Mouse (Mus musculus): ENCODE measurements around the gene Ndufaf4. TPM values are rescaled to one million over a fixed set of nuclear protein-coding genes. Genes with fewer than 3 reads are reported as not detected.

Gene Ndufaf4
- total and polyA plus RNA-seq, 3 experiments, result 13.9 to 54.1 (median 46.2) TPM

GRCm38 (mm10) chr4:24915631-24916030 is 17.7 kb downstream of the Ndufaf4 start:
- no peak overlapping the region for H3K4me2 ChIP-seq (ENCODE audit: insufficient read depth, low read depth, poor library complexity, severe bottlenecking)
- DNase-seq (ENCODE audit: extremely low read depth), result no peak
- dilution Hi-C loops (cut with MboI; ENCODE audit: extremely low pct_ligation_motif_present, extremely low pct_unique_long_range_greater_than_20kb, low sequenced_read_pairs) (no loop called here), in situ Hi-C loops (cut with MboI; ENCODE audit: low pct_ligation_motif_present, low pct_unique_long_range_greater_than_20kb, low sequenced_read_pairs) (no loop called here)
- H3K4me3 ChIP-seq (replicated peaks in 1 of 3; ENCODE audit: low read depth in 2 of 3, low read length in 2 of 3, poor library complexity in 1 of 3), result no peak overlapping the region
- H3K9me3 ChIP-seq (replicated peaks; ENCODE audit: low read length), result no peaks in the 10 kb centered on the region
- H3K9ac ChIP-seq (ENCODE audit: insufficient read depth, low read depth), result no peak overlapping the region
- no peak overlapping the region for H3K27ac ChIP-seq (ENCODE audit: insufficient read depth, low read depth)
- H3K79me2 ChIP-seq (replicated peaks; ENCODE audit: control insufficient read depth, extremely low read depth, insufficient read depth, poor library complexity, severe bottlenecking), result no peaks in the 10 kb centered on the region
- H3K4me1 ChIP-seq (ENCODE audit: control insufficient read depth in 1 of 2, insufficient read depth in 2 of 2), result no peaks in the 10 kb centered on the region
- H3K36me3 ChIP-seq (replicated peaks in 1 of 2; ENCODE audit: control insufficient read depth in 1 of 2, insufficient read depth in 1 of 2, low read length in 1 of 2), result no peaks in the 10 kb centered on the region
- H3K27me3 ChIP-seq (replicated peaks), result no peaks in the 10 kb centered on the region
- TF ChIP-seq JUN (IDR thresholded peaks at IDR 0.05; ENCODE audit: insufficient read depth, low read depth, low read length) (no peak), ETS1 (conservative IDR thresholded peaks at IDR 0.05; ENCODE audit: low read depth, low read length) (no peak), USF2 (conservative IDR thresholded peaks at IDR 0.05; ENCODE audit: low read depth, low read length) (no peak), CHD1 (IDR thresholded peaks at IDR 0.05; ENCODE audit: low read depth, low read length) (no peak), MAX (IDR thresholded peaks at IDR 0.05; ENCODE audit: low read length) (no peak), MAFK (IDR thresholded peaks at IDR 0.05; ENCODE audit: insufficient replicate concordance, low read length) (no peak), SIN3A (IDR thresholded peaks at IDR 0.05; ENCODE audit: low read length) (no peak), NELFE (IDR thresholded peaks at IDR 0.05; ENCODE audit: low read depth, low read length) (no peak), RCOR1 (conservative IDR thresholded peaks at IDR 0.05; ENCODE audit: low read depth, low read length) (no peak)

GRCm38 (mm10) chr4:24920006-24920577 is 22.2 kb downstream of the Ndufaf4 start:
- Histone ChIP-seq H3K4me3 (replicated peaks in 1 of 3; ENCODE audit: low read depth in 2 of 3, low read length in 2 of 3, poor library complexity in 1 of 3) (no peak overlapping the region), H3K4me2 (ENCODE audit: insufficient read depth, low read depth, poor library complexity, severe bottlenecking) (no peak overlapping the region), H3K4me1 (ENCODE audit: control insufficient read depth in 1 of 2, insufficient read depth in 2 of 2) (no peaks in the 10 kb centered on the region), H3K79me2 (replicated peaks; ENCODE audit: control insufficient read depth, extremely low read depth, insufficient read depth, poor library complexity, severe bottlenecking) (no peaks in the 10 kb centered on the region), H3K27me3 (replicated peaks) (no peaks in the 10 kb centered on the region), H3K9ac (ENCODE audit: insufficient read depth, low read depth) (no peak overlapping the region), H3K9me3 (replicated peaks; ENCODE audit: low read length) (no peaks in the 10 kb centered on the region), H3K36me3 (replicated peaks in 1 of 2; ENCODE audit: control insufficient read depth in 1 of 2, insufficient read depth in 1 of 2, low read length in 1 of 2) (no peaks in the 10 kb centered on the region), H3K27ac (ENCODE audit: insufficient read depth, low read depth) (no peak overlapping the region)
- no peak for TF ChIP-seq MYC (IDR thresholded peaks at IDR 0.05; ENCODE audit: low read depth, low read length)
- no peak for TF ChIP-seq MXI1 (IDR thresholded peaks at IDR 0.05; ENCODE audit: low read depth, low read length)
- no peak for TF ChIP-seq NRF1 (IDR thresholded peaks at IDR 0.05; ENCODE audit: low read depth, low read length)
- TF ChIP-seq POLR2A (IDR thresholded peaks at IDR 0.05; ENCODE audit: low read depth, low read length), result no peak
- no peak for TF ChIP-seq MAZ (IDR thresholded peaks at IDR 0.05; ENCODE audit: low read depth, low read length)
- TF ChIP-seq CTCF (conservative IDR thresholded peaks at IDR 0.05 in 1 of 2, IDR thresholded peaks at IDR 0.05 in 1 of 2; ENCODE audit: low read depth in 2 of 2, low read length in 2 of 2), result no peak
- TF ChIP-seq PAX5 (IDR thresholded peaks at IDR 0.05; ENCODE audit: low read length), result no peak
- no peak for TF ChIP-seq TBP (conservative IDR thresholded peaks at IDR 0.05; ENCODE audit: low read depth, low read length)
- no peak for TF ChIP-seq ETS1 (conservative IDR thresholded peaks at IDR 0.05; ENCODE audit: low read depth, low read length)
- TF ChIP-seq MAFK (IDR thresholded peaks at IDR 0.05; ENCODE audit: insufficient replicate concordance, low read length), result no peak
- TF ChIP-seq IRF4 (IDR thresholded peaks at IDR 0.05; ENCODE audit: low read depth, low read length), result no peak
- TF ChIP-seq NELFE (IDR thresholded peaks at IDR 0.05; ENCODE audit: low read depth, low read length), result no peak
- TF ChIP-seq ZNF384 (IDR thresholded peaks at IDR 0.05; ENCODE audit: low read depth, low read length), result no peak
- no peak for TF ChIP-seq CHD1 (IDR thresholded peaks at IDR 0.05; ENCODE audit: low read depth, low read length)
- no peak for TF ChIP-seq POLR2AphosphoS2 (IDR thresholded peaks at IDR 0.05; ENCODE audit: low read depth, low read length)
- TF ChIP-seq JUN (IDR thresholded peaks at IDR 0.05; ENCODE audit: insufficient read depth, low read depth, low read length), result no peak
- no peak for TF ChIP-seq ZMIZ1 (IDR thresholded peaks at IDR 0.05; ENCODE audit: low read depth, low read length)
- no peak for TF ChIP-seq EP300 (IDR thresholded peaks at IDR 0.05; ENCODE audit: low read length)
- TF ChIP-seq CHD2 (IDR thresholded peaks at IDR 0.05; ENCODE audit: low read length), result no peak
- no peak for TF ChIP-seq RAD21 (IDR thresholded peaks at IDR 0.05; ENCODE audit: low read depth, low read length)
- in situ Hi-C loops (cut with MboI; ENCODE audit: low pct_ligation_motif_present, low pct_unique_long_range_greater_than_20kb, low sequenced_read_pairs), result no loop called here
- dilution Hi-C loops (cut with MboI; ENCODE audit: extremely low pct_ligation_motif_present, extremely low pct_unique_long_range_greater_than_20kb, low sequenced_read_pairs), result no loop called here
- no peak for DNase-seq (ENCODE audit: extremely low read depth)
